Mouse (Mus musculus) gastrocnemius, postnatal 36 days (tissue): ENCODE measurements around the gene Taf15. TPM values are rescaled to one million over a fixed set of nuclear protein-coding genes. Genes with fewer than 3 reads are reported as not detected.

Source experiments
- DNase-seq, 2 experiments: peaks; one replicate each; pipeline ENCODE4 v3.0.0; 2022
- intact Hi-C: fragments of 180-260 bp; cut with DNase I; formaldehyde crosslinking; loops from one replicate; pipeline ENCODE4 v1.15.1; 2025
- long read RNA-seq, 2 experiments: library from polyadenylated mRNA; stranded (forward); transcript quantifications; one replicate each; pipeline ENCODE4 v2.0.0; 2021
- total RNA-seq, 2 experiments: library from RNA; stranded (reverse); gene quantifications; 2 replicates each; pipeline ENCODE4 v1.2.3; 2021

Gene Taf15
- total RNA-seq = 10 to 100 TPM; 19.5 to 21.7 TPM
- long read RNA-seq, experiment 1, partial matches to known transcripts = 4 of 4 reads
- long read RNA-seq, experiment 1, other reads (novel, unspliced or antisense) = 0 of 4 reads
- long read RNA-seq, experiment 2, partial matches to known transcripts = 2 of 2 reads
- long read RNA-seq, experiment 2, other reads (novel, unspliced or antisense) = 0 of 2 reads

GRCm38 (mm10) chr11:83472324-83473234 lies at the start of gene Taf15:
TSS of gene Taf15 (plus strand) at chr11:83473086.
- intact Hi-C loops = loop anchor here (2.0 kb wide), 1 partner anchor 32 kb away; no protein-coding TSS in a partner anchor
- DNase-seq = peak; percentile 97 to 98

DNA sequence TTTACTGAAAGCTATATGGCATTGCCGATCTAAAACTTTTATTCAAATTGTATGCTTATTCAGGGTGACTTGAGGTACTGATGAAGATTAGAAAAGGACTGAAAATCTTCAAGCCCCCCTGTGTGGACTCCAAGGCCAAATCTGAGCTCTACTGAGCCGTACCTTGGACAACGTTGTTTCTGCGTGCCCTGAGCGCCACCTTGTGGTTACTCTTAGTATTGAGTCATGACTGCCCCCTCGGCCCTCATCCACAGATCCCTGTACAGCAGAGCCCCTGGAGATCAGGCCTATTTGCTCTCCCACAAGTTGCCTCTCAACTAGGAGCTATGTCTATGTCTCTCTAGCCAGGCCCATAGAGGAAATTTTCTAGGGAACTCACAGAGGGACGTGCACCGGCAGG lies 48.2 kb upstream of the Taf15 start:
- DNase-seq = peak; percentile 43 to 55

DNA sequence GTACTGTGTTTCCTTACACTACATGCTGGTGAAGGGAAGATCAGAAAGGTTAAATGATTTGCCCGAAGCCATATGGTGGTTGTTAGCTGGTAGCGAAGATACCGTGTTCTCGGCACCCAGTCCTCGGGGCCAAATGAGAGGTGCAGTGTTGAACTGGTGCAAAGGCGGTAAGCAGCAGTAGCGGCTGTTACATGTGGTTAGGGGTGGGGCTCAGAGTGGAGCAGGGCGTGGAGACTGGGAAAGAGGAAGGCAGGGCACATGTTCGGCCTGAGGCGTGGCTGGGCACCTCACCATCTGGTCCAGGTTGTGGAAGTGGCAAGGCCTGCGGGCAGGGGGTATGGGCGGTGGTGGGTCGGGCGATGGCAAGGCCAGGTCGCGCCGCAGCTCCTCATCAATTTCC lies 45.9 kb upstream of the Taf15 start:
- intact Hi-C loops = loop anchor here (10.0 kb wide), 1 partner anchor 372 kb away; no protein-coding TSS in a partner anchor
- no peak for DNase-seq

More for the DNA sequence above, 48.2 kb upstream of the Taf15 start:
- intact Hi-C loops = loop anchor here (2.0 to 10.0 kb wide), 3 partner anchors 68 to 370 kb away; no protein-coding TSS in a partner anchor

GRCm38 (mm10) chr11:83429355-83429754 lies 43.5 kb upstream of the Taf15 start, which contains the start of gene Gas2l2:
TSS of gene Gas2l2 (minus strand) at chr11:83429455.
- intact Hi-C loops = loop anchor here (10.0 kb wide), 1 partner anchor 375 kb away; no protein-coding TSS in a partner anchor
- no peak for DNase-seq

- intact Hi-C loops = no loop called here
- no peak for DNase-seq
Measured at GRCm38 (mm10) chr11:83432533-83432932, 40.4 kb upstream of the Taf15 start.

GRCm38 (mm10) chr11:83437377-83437776 lies 35.5 kb upstream of the Taf15 start, which contains the start of gene 1700020L24Rik:
TSS of gene 1700020L24Rik (plus strand) at chr11:83437677.
- intact Hi-C loops = no loop called here
- DNase-seq = no peak

GRCm38 (mm10) chr11:83439426-83440060 lies 33.3 kb upstream of the Taf15 start:
- no peak for DNase-seq

DNA sequence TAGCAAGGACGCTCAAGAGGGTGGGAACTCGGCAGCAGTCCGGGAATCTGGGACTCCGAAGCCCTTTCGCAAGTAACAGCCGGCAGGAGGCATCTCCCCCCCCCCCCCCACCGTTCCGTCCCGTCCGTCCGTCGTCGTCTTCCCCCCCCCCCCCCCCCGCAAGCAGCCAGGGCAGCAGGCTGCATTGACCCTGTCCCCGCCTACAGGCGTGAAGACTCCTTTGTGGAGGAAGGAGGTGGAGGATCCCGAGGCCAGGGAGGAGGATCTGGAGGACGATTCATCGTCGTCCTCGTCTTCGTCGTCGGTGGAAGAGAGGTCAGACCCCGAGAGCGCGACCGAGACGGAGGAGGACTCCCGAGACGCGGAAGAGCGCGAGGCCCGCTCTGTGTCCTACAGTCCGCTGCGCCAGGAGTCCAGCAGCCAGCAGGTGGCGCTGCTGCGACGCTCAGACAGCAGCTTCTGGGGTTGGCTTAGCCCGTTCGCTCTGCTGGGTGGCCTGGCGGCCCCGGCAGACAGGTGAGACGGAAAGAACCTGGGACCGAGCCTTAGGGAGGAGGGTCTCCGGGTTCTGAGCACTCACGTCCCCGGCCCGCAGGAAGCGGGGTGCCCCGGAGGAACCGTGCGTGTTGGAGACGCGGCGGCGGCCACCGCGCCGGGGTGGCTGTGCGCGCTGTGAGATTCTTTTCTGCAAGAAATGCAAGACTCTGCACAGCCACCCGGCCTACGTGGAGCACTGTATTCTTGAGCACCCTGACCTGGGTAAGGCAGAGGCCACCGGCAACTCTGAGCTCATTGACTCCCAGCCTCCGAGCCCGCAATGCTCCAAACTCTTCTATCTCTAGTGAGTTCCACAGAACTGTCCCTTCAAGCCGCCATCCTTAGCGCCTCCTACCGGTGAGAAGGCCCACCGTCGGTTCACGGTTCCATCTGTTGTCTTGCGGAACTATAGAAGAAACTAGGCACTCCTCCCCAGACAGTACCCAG lies 32.5 kb upstream of the Taf15 start:
- peak; percentile 79 to 80 for DNase-seq
- intact Hi-C loops = loop anchor here (2.0 to 5.0 kb wide), 2 partner anchors 32 to 302 kb away; partner anchors contain the start of gene Taf15

More at GRCm38 (mm10) chr11:83439426-83440060, 33.3 kb upstream of the Taf15 start:
- intact Hi-C loops = loop anchor here (2.0 to 5.0 kb wide), 2 partner anchors 33 to 303 kb away; partner anchors contain the start of gene Taf15

GRCm38 (mm10) chr11:83441235-83441634 lies 31.7 kb upstream of the Taf15 start:
- peak; percentile 40 to 51 for DNase-seq
- intact Hi-C loops = loop anchor here (2.0 to 5.0 kb wide), 2 partner anchors 32 to 301 kb away; partner anchors contain the start of gene Taf15

DNA sequence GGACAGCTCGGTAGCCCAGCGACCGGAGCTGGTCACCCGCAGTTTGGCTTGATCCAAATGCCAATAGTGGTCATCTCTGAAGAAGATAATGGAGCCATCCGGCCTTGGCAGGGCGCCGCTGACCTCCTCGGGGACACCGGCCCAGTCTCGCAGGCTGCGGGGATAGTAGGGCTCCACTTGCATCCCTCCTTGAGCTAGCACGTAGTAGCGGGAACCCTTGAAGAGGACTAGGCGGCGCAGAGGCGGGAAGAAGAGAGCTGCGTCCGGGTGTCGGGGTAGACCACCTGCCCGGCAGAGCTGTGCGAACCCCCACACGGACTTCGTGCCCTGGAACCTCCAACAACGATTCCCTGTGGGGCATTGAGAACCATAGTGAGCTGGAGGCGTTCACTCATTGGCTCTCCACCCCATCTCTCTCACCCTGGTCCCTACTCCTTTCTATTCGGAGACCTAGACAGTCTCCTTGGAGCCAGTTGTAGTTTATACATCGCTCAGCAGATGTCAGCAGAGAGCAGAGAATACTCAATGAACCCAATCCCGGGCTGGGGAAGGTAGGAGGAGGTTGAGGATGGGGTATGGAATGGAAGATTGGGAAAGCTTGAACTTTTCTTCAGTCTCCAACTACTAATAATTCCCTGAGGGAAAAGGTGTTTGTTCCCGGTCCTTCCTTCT lies 30.2 kb upstream of the Taf15 start:
- peak in 1 of 2 experiments; percentile 68 for DNase-seq
- intact Hi-C loops = loop anchor here (5.0 kb wide), 1 partner anchor 300 kb away; no protein-coding TSS in a partner anchor

DNA sequence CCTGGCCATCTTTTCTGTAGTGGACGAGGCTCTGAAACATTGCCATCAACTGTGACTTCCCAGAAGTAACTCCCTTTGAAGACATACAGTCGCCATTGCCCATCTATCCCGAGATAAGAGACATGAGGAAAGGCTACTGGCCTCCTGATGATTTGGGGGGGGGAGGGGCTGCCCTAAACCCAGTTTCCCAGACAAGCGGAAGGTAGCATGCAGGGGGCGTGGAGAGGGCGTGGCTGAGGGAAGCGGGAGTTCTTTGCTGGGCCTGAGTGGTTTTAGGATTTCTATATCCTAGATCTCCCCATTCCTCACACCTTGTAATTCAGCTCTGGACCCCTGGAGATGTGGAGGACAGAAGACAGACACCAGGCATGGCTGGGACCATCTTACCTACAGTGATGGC lies 29.1 kb upstream of the Taf15 start:
- DNase-seq = no peak
- intact Hi-C loops = loop anchor here (5.0 kb wide), 1 partner anchor 298 kb away; no protein-coding TSS in a partner anchor

GRCm38 (mm10) chr11:83445001-83445400 lies 27.9 kb upstream of the Taf15 start:
- no peak for DNase-seq
- intact Hi-C loops = no loop called here

DNA sequence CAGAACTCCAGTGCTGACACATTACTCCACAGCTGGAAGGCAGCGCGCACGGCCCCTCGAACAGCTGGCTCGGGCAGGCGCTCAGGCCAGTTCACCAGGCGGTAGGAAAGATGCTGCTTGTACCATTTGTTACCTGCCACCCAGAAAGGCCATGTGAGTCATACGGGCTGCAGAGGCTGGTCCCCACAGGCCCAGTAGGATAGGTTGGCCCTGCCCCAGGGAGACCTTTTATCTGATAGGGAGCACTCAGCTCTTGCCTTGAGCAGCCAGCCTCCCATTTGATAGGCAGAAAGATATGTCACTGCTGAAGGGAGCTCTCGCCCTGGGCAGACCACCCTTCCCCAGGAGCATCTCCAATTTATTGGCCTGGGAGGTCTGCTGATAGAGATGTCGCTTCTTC lies 25.3 kb upstream of the Taf15 start:
- DNase-seq = no peak
- intact Hi-C loops = no loop called here

DNA sequence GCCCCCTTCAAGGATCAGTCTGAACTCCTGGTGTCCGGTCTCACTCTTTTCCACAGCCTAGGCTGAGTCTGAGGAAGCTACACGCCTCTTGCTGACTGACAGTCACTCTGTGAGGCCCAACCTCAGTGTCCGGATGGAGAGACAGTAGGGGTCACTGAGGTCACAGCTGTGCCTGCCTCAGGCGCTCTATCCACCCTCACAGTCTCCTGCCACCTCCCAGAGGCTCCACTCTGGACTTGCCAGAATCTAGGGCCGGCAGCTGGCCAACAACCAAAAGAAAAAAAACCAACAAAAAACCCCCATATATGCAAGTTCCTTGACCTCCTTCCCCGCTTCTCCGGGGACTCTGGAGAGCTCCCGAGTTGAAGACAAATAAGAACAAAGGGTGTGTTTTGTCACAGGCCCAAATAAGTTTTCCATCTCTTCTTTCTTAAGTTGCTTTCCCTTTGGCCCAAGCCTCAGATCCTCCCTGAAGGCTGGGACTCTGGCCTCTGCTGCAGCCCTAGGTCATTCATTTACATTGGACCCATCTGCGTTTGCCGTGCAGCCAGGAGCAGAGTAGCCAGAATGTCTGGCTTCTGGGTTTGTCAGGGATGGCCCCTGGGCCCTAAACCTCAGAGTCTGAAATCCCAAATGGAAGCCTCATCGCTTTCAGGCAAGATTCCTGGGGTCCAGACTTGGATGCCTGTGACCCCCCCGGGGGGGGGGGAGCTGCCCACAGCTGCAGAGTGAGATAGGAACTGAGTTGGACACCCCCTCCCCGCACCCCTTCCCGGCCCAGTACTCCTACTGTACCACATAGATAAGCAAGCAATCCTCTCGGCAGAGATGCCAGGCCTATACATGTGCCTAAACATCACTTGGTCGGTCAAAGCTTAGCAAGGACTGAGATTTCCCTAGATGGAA lies 24.6 kb upstream of the Taf15 start:
- no peak for DNase-seq
- intact Hi-C loops = no loop called here

GRCm38 (mm10) chr11:83448927-83449236 lies 24.0 kb upstream of the Taf15 start:
- DNase-seq = no peak
- intact Hi-C loops = no loop called here

DNA sequence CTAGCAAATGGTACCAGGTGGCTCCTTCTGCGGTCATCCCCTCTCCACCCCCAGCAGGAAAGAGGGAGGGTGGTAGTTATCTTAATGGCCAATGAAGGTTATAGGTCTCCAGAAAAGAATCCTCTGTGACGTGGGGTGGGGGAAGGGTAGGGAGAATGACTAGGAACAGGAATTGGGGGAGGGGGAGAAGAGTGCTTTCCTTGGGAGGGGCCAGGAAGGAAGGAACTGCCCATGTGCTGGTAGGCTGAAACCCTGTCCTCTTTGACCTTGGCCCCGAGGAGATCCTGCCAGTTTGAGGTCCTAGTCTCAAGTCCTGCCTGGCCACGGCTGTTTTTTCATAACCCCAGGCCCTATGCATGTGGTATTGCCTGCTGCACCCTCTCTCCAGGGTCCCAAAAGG lies 23.6 kb upstream of the Taf15 start:
- no peak for DNase-seq
- intact Hi-C loops = no loop called here

- DNase-seq = no peak
- intact Hi-C loops = no loop called here
Measured at GRCm38 (mm10) chr11:83450550-83450949, 22.3 kb upstream of the Taf15 start.

- no peak for DNase-seq
- intact Hi-C loops = no loop called here
Measured at GRCm38 (mm10) chr11:83451281-83451680, 21.6 kb upstream of the Taf15 start.
